Mouse (Mus musculus) central nervous system, embryonic 14 days (tissue): ENCODE data around the gene Gm11937. TPM values are rescaled to one million over a fixed set of nuclear protein-coding genes. Genes with fewer than 3 reads are reported as not detected.

Experiments
- polyA plus RNA-seq: library from polyadenylated mRNA; depleted of rRNA; stranded (reverse); fragments of >200 nt; gene quantifications from 2 replicates; pipeline ENCODE4 v1.2.3, GENCODE M21; 2012; rRNA removed

Gene Gm11937
- not detected in 2 replicates for polyA plus RNA-seq

DNA sequence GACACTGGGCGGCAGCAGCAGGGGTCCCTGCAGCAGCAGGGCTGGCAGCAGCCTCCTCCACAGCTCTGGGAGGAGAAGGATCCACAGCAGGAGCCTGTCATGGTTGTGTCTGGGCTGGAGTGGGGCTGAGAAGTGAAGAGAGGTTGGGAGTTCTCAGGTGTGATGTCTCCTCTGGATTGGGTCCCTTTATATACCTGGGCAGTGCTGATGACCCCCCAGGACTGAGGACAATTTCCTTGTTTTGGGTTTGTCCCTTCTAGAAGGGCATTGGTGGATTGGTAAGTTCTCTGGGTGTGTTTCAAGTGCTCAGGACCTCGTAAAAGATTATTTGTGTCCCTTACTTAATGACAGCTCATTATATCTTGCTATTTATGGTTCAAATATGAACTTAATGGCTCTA, at the start of gene Gm11937:
TSS of gene Gm11937 (minus strand) at position 101 of the 400 bp plus-strand sequence.

DNA sequence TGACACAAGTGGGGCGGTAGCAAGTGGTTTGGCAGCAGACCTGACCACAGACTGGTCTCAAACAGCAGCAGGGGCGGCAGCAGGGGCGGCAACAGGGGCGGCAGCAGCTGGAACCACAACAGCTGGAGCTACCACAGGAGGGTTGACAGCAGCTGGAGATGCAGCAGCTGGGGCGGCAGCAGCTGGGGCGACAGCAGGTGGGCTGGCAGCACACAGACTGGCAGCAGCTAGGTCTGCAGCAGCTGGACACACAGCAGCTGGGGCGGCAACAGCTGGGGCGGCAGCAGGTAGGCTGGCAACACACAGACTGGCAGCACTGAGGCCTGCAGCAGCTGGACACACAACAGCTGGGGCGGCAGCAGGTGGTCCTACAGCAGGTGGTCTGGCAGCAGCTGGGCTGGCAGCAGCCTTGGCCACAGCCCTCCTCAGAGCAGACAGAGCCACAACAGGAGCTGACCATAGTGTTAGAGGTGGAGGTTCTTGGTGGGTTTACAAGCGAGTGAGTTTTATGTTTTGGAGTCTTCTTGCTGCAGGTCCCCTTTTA, 48.5 kb upstream of the Gm11937 start, which contains the start of gene Gm11563:
TSS of gene Gm11563 (minus strand) at position 494 of the 544 bp plus-strand sequence.

DNA sequence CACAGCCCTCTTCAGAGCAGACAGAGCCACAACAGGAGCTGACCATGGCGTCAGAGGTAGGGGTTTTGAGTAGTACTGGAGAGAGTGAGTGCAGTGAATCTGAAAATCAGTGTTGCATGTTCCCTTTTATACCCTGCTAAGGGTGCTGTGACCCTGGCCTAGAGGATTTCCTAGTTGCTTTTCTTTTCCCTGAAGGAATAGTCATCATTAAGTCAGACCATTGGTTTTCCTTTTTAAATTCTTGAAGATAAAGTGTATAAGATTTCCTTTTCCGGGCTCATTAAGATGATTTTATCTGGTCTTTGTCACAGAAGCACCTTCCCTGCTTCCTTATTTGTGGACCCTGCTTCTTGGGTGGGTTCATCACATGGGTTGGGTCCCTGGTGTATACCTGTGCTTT, 40.1 kb upstream of the Gm11937 start, which contains the start of gene Gm11555:
TSS of gene Gm11555 (minus strand) at position 101 of the 400 bp plus-strand sequence.

DNA sequence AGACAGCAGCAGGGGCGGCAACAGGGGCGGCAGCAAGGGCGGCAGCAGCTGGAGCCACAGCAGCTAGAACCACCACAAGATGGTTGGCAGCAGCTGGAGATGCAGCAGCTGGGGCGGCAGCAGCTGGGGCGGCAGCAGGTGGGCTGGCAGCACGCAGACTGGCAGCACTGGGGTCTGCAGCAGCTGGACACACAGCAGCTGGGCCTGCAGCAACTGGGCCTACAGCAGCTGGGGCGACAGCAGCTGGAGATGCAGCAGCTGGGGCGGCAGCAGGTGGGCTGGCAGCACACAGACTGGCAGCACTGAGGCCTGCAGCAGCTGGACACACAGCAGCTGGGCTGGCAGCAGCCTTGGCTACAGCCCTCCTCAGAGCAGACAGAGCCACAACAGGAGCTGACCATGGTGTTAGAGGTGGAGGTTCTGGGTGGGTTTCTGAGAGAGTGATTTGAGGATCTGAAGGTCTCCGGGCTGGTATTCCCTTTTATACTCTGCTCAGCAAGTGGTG, 33.7 kb upstream of the Gm11937 start, which contains the start of gene Krtap4-7:
TSS of gene Krtap4-7 (minus strand) at position 455 of the 505 bp plus-strand sequence.

DNA sequence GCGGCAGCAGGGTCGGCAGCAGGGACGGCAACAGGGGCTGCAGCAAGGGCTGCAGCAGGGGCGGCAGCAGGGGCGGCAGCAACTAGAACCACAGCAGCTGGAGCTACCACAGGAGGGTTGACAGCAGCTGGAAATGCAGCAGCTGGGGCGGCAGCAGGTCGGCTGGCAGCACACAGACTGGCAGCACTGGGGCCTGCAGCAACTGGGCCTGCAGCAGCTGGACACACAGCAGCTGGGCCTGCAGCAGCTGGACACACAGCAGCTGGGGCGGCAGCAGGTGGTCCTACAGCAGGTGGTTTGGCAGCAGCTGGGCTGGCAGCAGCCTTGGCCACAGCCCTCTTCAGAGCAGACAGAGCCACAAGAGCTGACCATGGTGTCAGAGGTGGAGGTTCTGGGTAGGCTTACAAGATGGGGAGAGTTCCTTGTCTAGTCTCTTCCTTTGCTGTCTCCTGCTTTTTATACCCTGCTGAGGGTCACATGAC, 24.7 kb upstream of the Gm11937 start, which contains the start of gene Krtap4-2:
TSS of gene Krtap4-2 (minus strand) at position 432 of the 482 bp plus-strand sequence.

DNA sequence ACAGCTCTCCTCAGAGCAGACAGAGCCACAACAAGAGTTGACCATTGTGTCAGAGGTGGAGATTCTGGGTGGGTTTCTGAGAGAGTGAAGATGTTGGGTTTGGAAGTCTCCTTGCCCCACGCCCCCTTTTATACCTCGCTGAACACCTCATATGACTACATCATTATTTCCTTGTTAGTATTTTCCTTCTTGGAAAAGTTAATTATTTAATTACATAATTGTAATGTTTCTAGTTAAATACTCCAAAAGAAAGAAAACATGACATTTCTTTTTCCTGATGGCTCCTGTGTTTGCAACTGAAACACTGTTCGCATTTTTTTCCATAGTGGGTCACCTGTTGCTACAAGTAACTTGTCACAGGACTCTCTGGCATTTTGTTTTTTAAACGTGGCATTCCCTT, 18.1 kb upstream of the Gm11937 start, which contains the start of gene Krtap4-1:
TSS of gene Krtap4-1 (minus strand) at position 101 of the 400 bp plus-strand sequence.

DNA sequence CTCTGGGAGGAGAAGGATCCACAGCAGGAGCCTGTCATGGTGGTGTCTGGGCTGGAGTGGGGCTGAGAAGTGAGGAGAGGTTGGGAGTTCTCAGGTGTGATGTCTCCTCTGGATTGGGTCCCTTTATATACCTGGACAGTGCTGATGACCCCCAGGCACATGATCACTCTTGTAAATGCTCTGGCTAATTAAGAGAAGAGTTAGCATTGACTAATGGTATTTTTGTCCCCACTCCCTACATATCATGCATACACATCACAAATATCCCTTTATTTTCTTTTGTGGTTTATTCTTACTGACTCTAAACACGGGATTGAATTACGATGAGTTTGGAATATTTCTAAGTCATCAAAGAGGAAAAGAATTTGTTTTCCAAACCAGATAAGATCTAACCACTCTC, 10.3 kb upstream of the Gm11937 start, which contains the start of gene Gm11562:
TSS of gene Gm11562 (minus strand) at position 101 of the 400 bp plus-strand sequence.

DNA sequence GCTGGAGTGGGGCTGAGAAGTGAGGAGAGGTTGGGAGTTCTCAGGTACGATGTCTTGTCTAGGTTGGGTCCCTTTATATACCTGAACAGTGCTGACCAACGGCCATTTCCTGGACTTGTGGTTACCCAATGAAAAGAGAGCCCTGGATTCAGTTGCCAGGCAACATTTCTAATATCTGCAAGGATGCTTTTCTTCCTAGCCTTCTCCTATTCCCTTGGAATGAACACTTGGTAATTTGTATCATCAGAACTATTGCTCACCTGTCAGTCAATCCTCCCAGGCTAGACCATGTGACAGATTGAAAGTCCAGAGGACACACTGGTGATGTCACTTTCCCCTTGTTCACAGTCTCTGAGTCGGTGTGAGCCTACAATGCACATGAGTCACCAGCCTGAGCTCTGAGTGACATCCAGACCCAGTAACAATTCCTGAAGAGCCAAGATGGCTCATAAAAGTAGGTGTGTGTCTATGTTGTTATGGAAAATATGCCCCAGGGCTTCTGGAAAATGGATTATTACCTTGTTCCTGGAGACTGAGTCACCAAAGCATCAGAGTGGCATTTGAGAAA, 4.9 kb upstream of the Gm11937 start, which contains the start of gene Krtap2-4:
TSS of gene Krtap2-4 (minus strand) at position 51 of the 568 bp plus-strand sequence.

DNA sequence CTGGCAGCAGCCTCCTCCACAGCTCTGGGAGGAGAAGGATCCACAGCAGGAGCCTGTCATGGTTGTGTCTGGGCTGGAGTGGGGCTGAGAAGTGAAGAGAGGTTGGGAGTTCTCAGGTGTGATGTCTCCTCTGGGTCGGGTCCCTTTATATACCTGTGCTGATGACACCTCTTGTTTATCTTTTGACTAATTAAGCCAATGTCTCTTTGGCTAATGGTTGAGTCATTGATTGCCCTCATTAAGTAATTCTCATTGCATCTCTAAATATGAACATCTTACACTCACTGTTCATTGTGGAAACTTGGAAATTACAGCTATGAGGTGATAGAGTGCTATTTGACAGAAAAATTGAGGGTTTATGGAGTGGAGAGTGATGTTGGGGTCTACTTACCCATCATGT, 6.8 kb downstream of the Gm11937 start, which contains the start of gene Gm11938:
TSS of gene Gm11938 (minus strand) at position 101 of the 400 bp plus-strand sequence.

DNA sequence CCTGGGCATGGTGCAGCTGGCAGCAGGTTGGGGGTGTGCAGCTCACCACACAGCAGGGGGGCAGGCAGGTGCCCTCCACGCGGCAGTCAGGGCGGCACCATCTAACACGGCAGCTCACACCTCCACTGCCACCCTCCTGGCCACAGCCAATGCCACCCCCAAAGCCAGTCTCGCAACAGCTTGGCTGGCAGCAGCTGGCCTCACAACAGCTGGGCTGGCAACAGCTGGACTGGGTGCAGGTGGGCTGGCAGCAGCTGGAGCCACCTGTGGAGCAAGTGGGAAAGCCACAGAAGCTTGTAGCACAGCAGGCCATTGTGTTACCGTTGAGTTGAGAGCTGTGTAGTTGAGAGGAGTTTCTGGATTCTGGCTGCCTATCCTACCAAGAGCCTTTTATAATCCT, 12.2 kb downstream of the Gm11937 start, which contains the start of gene Krtap9-3:
TSS of gene Krtap9-3 (minus strand) at position 364 of the 400 bp plus-strand sequence.

DNA sequence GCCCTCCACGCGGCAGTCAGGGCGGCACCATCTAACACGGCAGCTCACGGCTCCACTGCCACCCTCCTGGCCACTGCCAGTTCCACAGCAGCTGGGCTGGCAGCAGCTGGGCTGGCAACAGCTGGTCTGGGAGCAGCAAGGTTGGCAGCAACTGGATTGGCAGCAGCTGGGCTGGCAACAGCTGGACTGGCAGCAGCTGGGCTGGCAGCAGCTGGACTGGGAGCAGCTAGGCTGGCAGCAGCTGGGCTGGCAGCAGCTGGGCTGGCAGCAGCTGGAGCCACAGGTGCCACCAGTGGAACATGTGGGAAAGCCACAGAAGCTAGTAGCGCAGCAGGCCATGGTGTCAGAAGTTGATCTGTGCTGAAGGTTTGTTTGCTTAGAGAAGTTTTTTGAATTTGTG, 19.0 kb downstream of the Gm11937 start, which contains the start of gene Krtap1-3:
TSS of gene Krtap1-3 (minus strand) at position 359 of the 400 bp plus-strand sequence.

DNA sequence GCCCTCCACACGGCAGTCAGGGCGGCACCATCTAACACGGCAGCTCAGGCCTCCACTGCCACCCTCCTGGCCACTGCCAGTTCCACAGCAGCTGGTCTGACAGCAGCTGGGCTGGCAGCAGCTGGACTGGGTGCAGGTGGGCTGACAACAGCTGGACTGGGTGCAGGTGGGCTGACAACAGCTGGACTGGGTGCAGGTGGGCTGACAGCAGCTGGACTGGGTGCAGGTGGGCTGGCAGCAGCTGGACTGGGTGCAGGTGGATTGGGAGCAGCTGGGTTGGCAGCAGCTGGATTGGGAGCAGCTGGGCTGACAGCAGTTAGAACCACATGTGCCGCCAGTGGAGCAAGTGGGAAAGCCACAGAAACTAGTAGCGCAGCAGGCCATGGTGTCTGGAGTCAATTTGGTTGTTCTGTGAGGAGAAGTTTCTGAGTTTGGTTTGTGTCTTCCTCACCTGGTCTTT, 26.7 kb downstream of the Gm11937 start, which contains the start of gene Krtap1-4:
TSS of gene Krtap1-4 (minus strand) at position 410 of the 460 bp plus-strand sequence.

DNA sequence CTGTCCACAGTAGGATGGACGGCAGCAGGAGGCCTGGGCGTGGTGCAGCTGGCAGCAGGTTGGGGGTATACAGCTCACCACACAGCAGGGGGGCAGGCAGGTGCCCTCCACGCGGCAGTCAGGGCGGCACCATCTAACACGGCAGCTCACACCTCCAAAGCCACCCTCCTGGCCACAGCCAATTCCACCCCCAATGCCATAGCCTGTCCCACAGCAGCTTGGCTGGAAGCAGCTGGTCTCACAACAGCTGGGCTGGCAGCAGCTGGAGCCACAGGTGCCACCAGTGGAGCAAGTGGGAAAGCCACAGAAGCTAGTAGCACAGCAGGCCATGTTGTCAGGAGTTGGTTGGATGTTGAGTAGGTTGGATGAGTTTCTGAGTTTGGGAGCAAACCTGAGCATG, 29.4 kb downstream of the Gm11937 start, which contains the start of gene Krtap1-5:
TSS of gene Krtap1-5 (minus strand) at position 381 of the 400 bp plus-strand sequence.

DNA sequence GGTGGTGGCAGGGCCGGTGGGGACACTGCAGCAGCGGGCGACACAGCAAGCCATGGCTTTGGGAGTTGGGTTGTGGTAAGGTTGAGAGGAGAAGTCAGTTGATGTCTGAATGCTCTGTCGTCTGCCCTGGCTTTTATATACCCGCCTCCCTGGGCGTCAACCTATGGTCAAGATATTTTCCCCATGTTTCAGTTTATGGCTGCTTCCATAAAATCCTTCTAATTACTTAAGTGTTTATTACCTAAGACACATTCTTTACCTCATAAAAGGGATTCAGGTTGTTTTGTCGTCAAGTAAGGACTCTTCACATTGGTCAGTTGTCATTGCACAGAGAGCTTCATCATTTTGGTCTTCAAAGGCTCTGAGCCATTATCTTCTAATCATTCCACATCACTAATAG, 43.5 kb downstream of the Gm11937 start, which contains the start of gene Krtap3-1:
TSS of gene Krtap3-1 (minus strand) at position 101 of the 400 bp plus-strand sequence.

Other genes starting within 250 kb of the Gm11937 start
- 0.15 and 0.26 TPM in 2 replicates for gene Krt28, start 235.3 kb downstream of the Gm11937 start, polyA plus RNA-seq
- 15.8 and 24.0 TPM in 2 replicates for gene Krt10, start 220.8 kb downstream of the Gm11937 start, polyA plus RNA-seq
- gene Krt12, start 187.9 kb downstream of the Gm11937 start, polyA plus RNA-seq: 0.07 and 0.14 TPM in 2 replicates
- 0.08 and 0.09 TPM in 2 replicates for gene Krt20, start 172.0 kb downstream of the Gm11937 start, polyA plus RNA-seq
- 0.02 and 0.49 TPM in 2 replicates for gene Krt23, start 117.1 kb downstream of the Gm11937 start, polyA plus RNA-seq
- gene Krt39, start 88.9 kb downstream of the Gm11937 start, polyA plus RNA-seq: not detected in 2 replicates
- not detected in 2 replicates for gene Krt40, start 67.0 kb downstream of the Gm11937 start, polyA plus RNA-seq
- not detected in 2 replicates for gene Krtap3-3, start 59.3 kb downstream of the Gm11937 start, polyA plus RNA-seq
- not detected in 2 replicates for gene Krtap3-2, start 53.3 kb downstream of the Gm11937 start, polyA plus RNA-seq
- gene Gm11939, start 50.7 kb downstream of the Gm11937 start, polyA plus RNA-seq: not detected in 2 replicates
- not detected in 2 replicates for gene Krtap3-1, start 43.6 kb downstream of the Gm11937 start, polyA plus RNA-seq
- not detected in 2 replicates for gene Krtap1-5, start 29.2 kb downstream of the Gm11937 start, polyA plus RNA-seq
- not detected in 2 replicates for gene Krtap1-4, start 26.5 kb downstream of the Gm11937 start, polyA plus RNA-seq
- not detected in 2 replicates for gene Krtap1-3, start 18.9 kb downstream of the Gm11937 start, polyA plus RNA-seq
- not detected in 2 replicates for gene Krtap9-3, start 12.1 kb downstream of the Gm11937 start, polyA plus RNA-seq
- gene Gm11938, start 6.9 kb downstream of the Gm11937 start, polyA plus RNA-seq: not detected in 2 replicates
- gene Krtap2-4, start 4.7 kb upstream of the Gm11937 start, polyA plus RNA-seq: not detected in 2 replicates
- not detected in 2 replicates for gene Gm11562, start 10.2 kb upstream of the Gm11937 start, polyA plus RNA-seq
- not detected in 2 replicates for gene Krtap4-1, start 18.0 kb upstream of the Gm11937 start, polyA plus RNA-seq
- gene Krtap4-2, start 24.9 kb upstream of the Gm11937 start, polyA plus RNA-seq: not detected in 2 replicates
- not detected in 2 replicates for gene Krtap4-7, start 33.9 kb upstream of the Gm11937 start, polyA plus RNA-seq
- gene Gm11555, start 40.0 kb upstream of the Gm11937 start, polyA plus RNA-seq: not detected in 2 replicates
- gene Gm11563, start 48.8 kb upstream of the Gm11937 start, polyA plus RNA-seq: not detected in 2 replicates
- not detected in 2 replicates for gene Krtap4-6, start 55.8 kb upstream of the Gm11937 start, polyA plus RNA-seq
- not detected in 2 replicates for gene Gm14190, start 80.6 kb upstream of the Gm11937 start, polyA plus RNA-seq
- gene Gm14180, start 124.1 kb upstream of the Gm11937 start, polyA plus RNA-seq: not detected in 2 replicates
- not detected in 2 replicates for gene Gm11595, start 162.7 kb upstream of the Gm11937 start, polyA plus RNA-seq
- gene Krtap4-8, start 170.5 kb upstream of the Gm11937 start, polyA plus RNA-seq: not detected in 2 replicates
- gene Krtap4-9, start 175.0 kb upstream of the Gm11937 start, polyA plus RNA-seq: not detected in 2 replicates
- not detected in 2 replicates for gene Gm11596, start 183.3 kb upstream of the Gm11937 start, polyA plus RNA-seq
- not detected in 2 replicates for gene Gm11569, start 188.7 kb upstream of the Gm11937 start, polyA plus RNA-seq
- not detected in 2 replicates for gene Gm11554, start 194.3 kb upstream of the Gm11937 start, polyA plus RNA-seq
- gene Krtap4-13, start 199.7 kb upstream of the Gm11937 start, polyA plus RNA-seq: not detected in 2 replicates
- gene Gm11564, start 205.5 kb upstream of the Gm11937 start, polyA plus RNA-seq: not detected in 2 replicates
- not detected in 2 replicates for gene 2300003K06Rik, start 227.9 kb upstream of the Gm11937 start, polyA plus RNA-seq
- gene Krtap4-16, start 241.4 kb upstream of the Gm11937 start, polyA plus RNA-seq: not detected in 2 replicates
- not detected in 2 replicates for gene Gm11568, start 247.7 kb upstream of the Gm11937 start, polyA plus RNA-seq